Mouse (Mus musculus) liver (tissue): Measurements from ENCODE around the gene Synpo2.

Experiments
- DNase-seq: peaks from one replicate; pipeline ENCODE4 v3.0.0-alpha.2; 2020; ENCODE audit warnings: mixed read lengths

Synpo2 gene

GRCm38 (mm10) chr3:123163192-123163523 is 72.8 kb downstream of the Synpo2 start:
- DNase-seq = no peak

DNA sequence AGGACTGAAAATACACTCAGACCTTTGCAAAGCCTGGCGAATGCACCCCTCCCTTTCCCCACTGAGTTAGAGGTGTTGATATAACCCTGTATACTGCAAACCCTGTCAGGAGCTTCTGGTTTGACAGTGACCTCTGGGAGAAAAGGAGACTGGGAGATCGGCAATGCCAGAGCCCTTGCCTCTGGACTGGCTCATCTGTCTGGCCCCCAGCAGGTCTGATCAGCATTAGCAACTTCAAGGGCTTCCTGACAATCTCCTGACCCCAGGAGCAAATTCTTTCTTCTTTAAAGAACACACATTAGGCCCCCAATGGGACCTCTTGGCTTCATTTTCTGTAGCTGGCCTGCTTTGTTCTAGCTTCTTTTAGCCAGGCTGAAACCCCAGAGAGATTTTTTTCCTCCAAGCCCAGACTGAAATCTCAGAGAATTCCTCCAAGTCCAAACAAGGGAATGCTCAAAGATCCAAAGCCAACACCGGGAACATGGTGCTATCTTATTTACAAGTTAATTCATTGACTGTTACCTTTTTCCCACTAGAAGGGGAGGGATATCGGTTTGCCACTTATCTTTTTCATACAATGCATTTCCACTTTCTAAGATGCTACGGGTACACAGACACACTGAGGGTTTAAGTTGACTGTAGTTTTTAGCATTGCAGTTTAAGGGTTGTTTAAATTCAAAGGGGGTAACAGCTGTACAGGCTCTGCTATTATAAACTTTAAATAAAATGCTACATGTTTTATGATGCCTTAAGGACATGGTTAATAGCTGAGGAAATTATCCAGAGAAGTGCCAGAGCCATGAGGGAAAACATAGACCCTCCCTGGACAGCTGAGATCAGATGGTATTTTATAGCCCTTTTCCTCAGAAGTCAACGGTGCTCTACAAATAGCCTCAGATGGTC is 73.4 kb downstream of the Synpo2 start:
- DNase-seq = no peak

DNA sequence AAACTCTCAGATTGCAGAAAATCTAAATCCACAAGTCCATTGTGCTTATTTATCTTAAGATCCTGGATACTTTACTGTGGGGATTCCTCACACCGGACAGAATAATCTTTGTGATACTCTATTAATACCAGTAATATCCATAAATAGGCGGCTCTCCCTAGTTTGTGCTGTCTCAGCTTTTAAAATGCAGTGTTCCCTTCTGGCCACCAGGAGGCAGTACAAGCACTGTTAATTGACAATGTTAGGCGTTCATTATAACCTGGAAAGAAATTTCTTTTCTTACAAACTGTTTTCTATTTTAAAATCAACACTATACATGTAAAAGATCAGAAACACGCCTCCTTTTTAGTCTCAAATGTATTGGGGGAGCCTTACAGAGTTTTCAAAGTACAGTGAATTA is 75.2 kb downstream of the Synpo2 start:
- peak; percentile 41 for DNase-seq

DNA sequence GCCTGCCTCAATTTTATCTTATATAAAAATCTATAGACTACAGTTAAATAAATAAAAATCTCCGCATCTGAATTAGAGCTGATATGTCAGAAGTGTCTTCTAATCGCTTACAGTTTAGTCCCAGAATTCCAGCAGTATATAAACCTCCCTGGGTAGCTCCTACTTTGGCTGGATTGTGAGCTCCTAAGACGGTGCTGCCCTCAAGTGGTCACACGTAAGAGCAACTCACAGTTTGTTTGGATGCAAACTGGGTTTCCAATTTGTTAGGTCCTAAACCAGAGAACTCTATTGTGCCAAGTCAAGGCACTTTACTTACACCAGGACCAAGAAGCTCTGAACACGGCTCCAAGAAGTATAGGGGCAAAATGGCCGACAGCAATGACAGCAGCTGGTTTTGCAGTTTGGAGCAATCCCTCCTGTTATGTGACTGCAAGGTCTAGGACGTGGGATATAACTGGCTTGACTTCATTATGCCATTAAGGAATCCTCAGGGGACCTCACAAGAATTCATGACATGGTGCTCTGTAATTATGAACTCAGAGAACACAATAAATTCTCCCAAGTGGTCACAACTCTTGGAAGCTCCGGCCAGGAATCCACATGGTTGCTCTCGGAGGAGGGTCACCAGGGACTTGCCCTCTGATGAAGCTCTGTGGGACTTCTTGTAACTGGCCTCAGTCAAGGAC is 76.7 kb downstream of the Synpo2 start:
- DNase-seq = peak; percentile 28

- peak; percentile 16 for DNase-seq
These were observed 77.4 kb downstream of the Synpo2 start for GRCm38 (mm10) chr3:123158579-123158978.

GRCm38 (mm10) chr3:123153337-123153736 is 82.6 kb downstream of the Synpo2 start:
- DNase-seq = no peak

- DNase-seq = no peak
These were observed 83.0 kb downstream of the Synpo2 start for GRCm38 (mm10) chr3:123152911-123153310.

DNA sequence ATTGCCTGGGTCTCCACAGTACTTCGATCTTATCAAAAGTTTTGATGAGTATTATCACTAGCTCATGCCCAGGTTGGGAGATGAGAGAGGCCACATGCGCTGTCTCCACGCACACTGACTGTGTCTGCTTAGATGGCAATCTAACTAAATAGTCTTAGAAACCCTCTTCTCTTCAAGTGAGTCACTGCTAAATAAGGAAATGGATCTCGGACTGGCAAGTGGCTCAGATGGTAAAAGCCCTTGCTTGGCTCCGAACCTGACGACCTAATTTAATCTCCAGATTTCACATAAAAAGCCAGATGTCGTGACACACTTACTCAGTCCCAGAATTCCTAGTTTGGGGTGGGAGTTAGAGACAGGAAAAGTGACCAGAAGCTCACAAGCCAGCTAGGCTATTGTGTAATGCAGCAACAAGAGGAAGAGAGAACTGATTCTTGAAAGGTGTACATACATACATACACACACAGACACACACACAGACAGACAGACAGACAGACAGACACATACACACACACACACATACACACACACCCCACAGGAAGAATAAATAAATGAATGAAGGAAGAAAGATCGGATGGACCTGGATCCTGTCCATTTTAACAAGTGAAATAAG is 85.3 kb downstream of the Synpo2 start:
- no peak for DNase-seq

DNA sequence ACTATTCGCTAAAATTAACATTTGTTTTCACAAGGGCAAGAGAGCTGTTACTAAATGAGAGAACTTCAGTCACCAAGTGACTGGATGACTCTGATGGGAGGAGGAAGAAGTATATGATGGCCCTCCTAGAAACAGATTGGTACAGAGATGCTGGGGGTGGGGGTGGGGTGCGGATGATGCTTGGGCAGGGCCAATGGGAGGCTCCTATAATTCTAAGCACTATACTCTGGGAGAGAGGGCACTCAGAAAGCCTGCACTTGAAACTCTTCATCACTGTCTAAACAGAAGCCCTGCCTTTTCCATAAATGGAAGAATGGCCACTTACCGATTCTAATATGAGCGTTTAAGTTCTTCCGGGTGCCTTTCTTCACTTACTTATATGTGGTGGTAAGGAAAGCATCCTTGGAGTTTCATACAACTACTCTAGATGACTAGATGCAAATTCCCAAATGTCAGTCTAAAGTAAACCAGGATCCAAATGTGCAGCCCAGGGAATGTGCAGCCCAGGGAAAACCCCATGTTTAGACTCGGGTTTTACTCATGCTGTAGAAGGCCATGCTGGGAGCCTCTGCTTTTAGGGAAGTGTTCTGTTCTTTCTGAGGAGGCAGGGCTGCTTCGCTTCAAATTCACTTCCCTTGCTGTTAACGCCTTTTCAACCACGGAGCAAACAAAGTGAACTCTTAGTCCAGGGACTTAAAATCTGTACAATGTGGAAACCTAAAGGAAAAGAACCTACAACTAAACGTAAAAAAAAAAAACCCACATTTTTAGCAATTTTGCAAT is 86.4 kb downstream of the Synpo2 start:
- no peak for DNase-seq

- DNase-seq = no peak
These were observed 87.3 kb downstream of the Synpo2 start for GRCm38 (mm10) chr3:123148641-123149040.

DNA sequence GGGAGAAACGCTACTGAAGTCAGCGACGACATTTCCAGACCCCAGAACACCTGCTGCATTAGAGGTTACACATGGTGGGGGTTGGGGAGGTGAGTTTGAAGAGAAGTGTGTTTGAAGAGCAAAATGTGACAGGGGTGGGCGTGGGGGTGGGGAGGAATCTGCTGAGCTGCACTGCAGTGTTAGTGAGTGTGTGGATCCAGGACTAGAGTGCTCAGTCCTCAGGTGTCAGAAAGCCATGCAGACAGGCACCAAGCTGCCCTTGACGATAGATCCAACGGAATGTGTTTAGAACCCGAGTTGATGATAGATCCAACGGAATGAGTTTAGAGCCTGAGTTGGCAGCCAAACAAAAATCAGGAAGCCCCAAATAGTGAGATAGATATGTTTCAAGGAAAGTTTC is 89.4 kb downstream of the Synpo2 start:
- no peak for DNase-seq

GRCm38 (mm10) chr3:123145942-123146341 is 90.0 kb downstream of the Synpo2 start:
- no peak for DNase-seq

DNA sequence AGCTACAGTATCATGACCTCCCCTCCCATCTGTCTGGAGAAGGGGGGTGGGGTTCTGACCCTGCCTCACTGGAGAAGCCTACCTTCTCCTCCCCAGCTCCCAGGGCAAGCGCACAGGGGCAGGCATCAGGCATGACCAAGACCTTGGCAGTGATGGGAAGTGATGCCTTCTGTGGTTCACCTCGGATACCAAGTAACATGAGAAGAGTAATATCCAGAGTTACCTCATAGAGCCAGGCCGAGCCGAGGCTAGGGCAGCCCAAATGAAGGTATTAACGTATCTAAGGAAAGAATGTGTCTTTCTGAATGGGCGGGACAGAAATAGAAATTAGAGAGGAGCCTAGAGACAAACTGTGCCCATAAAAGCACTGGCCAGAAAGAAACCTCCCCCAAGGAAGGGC is 92.5 kb downstream of the Synpo2 start:
- no peak for DNase-seq

- no peak for DNase-seq
These were observed 93.7 kb downstream of the Synpo2 start for GRCm38 (mm10) chr3:123142298-123142697.

DNA sequence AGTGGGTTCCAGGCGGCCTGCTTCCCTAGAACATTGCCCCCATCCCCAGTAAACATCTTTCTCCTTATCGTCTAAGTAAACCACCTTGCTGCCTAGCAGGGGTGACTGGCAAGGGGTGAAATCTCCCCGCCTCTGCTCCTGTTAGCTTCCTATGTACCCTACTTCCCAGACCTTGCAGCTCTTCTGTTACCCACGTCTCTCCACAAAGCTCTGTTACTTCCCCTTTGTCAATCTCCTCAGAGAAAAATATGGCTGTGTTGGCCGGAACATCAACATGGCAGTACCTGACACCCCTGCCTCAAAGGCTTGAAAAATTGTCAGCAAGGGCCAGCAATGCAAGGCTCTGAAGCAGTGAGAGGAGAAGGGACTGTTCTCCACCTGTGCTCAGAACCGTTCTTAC is 94.9 kb downstream of the Synpo2 start:
- DNase-seq = no peak

DNA sequence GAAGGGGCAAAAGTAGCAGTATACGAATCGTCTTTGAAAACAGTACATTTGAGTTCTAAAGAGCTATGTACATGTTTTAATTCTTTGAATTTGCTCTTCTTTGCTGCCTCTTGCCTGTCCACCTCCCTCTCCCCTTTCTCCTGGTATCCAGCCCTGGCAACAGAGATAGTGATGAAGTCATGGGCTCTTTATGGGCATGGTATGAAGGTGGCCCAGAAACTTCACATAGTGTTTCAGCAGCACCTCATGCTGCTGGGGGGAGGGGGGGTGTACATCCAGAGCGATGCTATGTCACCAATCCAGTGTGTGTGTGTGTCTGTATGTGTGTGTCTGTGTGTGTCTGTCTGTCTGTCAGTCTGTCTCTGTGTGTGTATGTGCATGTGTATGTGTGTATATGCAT is 95.8 kb downstream of the Synpo2 start:
- DNase-seq = no peak

GRCm38 (mm10) chr3:123139619-123140018 is 96.3 kb downstream of the Synpo2 start:
- no peak for DNase-seq

DNA sequence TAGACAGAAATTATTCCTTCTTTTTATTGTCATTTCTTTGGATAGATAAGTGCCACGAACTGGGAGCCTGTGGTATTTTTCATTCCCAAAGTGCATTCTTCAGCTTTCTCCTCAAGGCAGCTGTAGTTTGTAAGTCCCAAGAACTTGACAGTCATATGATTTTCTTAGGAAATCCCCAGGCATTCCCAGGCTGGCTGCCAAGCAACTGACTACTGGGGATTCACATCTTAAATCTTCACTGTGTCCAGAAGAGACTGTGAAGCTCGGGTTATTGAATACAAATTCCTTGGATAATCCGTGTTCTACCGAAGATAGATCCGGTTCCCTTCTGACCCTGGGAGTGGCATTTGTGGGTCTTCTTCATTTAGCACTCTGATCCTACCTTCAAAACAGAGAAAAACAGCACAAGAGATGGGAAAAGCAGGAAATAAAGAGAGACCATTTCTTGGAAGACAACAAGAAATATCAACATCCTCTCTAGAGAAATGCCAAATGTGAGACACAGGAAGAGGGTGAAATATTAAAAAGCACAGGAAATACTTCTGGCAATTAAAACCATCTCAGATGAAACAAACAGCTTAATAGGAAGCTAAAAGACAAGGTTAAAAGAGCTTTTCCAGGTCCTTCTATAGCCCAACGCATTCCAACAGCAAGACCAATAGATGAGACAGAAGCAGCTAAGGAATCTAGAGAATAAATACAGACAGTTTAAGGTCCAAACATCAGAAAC is 97.5 kb downstream of the Synpo2 start:
- peak; percentile 24 for DNase-seq

GRCm38 (mm10) chr3:123132101-123132500 is 103.8 kb downstream of the Synpo2 start:
- DNase-seq = no peak

DNA sequence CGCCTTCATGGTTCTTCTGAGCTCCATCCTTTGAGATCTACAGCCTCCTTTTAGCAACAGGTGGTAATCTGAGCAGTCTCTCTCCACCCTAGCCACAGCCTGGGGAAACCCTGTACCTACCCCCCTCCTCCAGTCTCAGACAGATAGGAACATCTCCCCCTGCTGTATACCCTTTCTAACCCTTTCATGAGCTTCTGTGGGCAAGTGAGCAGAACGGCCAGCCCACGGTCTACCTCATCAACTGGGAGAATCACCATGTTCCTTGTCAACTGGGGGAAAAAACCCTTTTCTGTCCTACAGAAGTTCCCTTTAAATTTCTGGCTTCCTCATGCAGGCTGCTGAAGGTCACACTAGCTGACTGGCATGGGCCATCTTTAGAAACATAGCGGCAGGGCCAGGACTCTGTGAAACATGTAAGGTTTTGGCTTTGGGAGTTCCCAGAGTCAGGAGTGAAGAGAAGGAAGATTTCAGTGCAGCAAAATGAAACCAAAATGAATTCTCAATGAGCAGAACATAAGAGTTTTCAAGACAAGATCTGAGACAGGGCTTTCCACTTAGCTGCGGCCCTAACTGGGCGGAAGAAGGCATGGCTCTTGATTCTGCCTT is 104.7 kb downstream of the Synpo2 start:
- DNase-seq = no peak

DNA sequence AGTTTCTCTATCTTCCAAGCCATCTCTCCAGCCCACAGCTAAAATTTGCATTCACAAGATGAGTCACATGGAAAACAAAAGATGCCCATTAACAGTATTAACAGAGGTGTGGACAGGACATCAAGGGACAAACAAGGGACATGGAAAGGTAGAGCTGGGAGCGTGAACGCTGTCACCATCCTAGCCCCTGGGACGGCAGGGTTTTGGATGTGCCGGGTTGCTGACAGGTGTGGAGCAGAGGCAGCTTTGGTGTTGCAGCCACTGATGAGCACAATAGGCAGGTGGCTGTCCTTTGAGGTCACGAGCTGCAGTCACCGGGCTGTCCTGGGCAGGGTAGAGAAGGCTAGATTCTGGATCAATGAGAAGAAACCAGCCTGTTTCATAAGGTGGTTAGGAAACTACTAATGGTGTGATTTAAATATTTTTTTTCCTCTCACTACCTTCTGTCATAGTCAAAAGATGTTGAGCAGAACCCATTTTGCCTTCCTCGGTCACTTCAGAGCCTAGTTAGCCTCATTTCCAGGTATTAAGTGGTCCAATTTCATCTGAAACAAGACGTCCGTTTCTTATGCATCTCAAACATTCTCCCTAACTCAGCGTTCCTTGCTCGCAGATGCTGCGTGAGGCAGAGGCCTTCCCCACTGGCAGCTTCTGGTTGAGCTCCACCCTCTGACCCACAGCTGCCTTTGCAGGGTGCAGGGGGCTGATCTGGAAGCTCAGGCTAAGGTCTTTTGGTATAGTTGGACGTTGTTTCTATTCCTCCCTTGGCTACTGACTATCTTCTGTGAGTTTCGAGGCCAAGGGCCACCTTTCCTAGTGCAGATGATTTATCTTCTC is 105.4 kb downstream of the Synpo2 start:
- no peak for DNase-seq
